Mouse (Mus musculus) ES-Bruce4 (cell line): ENCODE measurements around the gene Apold1.

Experiments
- CTCF ChIP-seq: IDR thresholded peaks from one replicate; pipeline ENCODE4 v1.8.1; 2011; ENCODE audit warnings: low read depth, low read length
- POLR2A ChIP-seq: IDR thresholded peaks from one replicate; pipeline ENCODE4 v1.8.1; 2011; ENCODE audit warnings: low read length; ENCODE audit not compliant: insufficient read depth

DNA sequence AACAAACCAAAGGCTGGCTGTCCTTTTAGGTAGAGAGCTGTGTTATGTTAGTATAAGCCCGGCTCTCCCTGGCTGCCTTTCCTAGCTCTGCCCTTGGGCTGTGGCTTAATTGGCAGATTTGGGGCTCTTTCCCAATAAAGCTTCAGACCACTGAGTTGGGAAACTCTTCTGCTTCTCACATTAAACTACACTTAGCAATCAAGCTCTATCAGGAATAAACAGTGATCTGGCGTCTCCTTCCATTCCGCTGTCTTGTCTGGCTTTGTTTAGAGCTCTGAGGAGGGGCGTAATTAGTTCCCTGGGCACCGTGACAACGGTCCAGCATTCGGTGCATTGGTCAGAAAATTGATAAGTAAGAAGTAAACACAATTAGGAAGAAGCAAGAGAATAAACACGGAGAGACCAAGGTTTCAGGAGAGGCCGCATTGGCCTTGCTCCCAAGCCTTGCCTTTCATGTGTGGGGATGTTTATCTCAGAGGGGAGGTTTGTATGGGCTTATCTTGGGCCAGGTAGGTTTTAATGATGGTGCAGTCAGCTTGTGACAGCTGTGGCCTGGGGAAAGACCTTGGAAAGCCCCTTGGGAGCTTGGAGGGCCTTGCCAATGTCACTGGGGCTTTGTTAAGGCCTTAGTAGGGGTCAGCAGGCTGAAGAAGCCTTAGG, 19.5 kb upstream of the Apold1 start:
- TF ChIP-seq CTCF = no peak
- TF ChIP-seq POLR2A = no peak
